Mouse (Mus musculus) stomach, postnatal 0 days (tissue): Measurements from ENCODE around the gene Dhdh.

Source experiments
- CTCF ChIP-seq: IDR thresholded peaks from 2 replicates; pipeline ENCODE4 v1.5.1; 2016; ENCODE audit warnings: antibody characterized with exemption, low read depth, mild to moderate bottlenecking, moderate library complexity
- EP300 ChIP-seq: optimal IDR thresholded peaks from 2 replicates; pipeline ENCODE3; 2016; ENCODE audit warnings: antibody characterized with exemption

DNA sequence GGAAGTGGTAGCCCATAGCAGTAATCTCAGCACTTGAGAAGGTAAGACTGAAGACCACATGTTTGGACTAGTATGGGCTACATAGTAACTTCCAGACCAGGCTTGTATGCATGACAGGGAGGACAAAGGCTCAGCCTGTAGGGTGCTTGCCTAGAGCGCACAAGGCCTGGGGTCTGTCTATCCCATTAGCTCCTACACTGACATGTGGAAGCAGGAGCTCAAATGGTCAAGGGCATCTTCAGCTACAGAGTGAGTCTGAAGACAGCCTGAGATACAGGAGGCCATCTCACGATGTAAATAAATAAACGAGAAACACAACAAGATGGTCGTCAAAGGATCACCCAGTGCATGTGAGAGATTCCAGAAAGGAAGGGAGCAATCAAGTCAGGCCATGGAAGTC, 26.3 kb downstream of the Dhdh start:
- no peak for TF ChIP-seq CTCF
- TF ChIP-seq EP300 = no peak
